Mouse (Mus musculus) midbrain, embryonic 12.5 days (tissue): ENCODE measurements around the gene Fstl4. TPM values are rescaled to one million over a fixed set of nuclear protein-coding genes. Genes with fewer than 3 reads are reported as not detected.
"Not testable (repeated sequence)": the region's sequence is repeated elsewhere in the genome, so short reads cannot be mapped to it uniquely, and the experiment has no call there.

Experiments
- ATAC-seq: fragments of 200-750 bp; cut with Nextera tagmentation; 2 replicates; pipeline ENCODE4 v1.8.0; 2017; ENCODE audit warnings: low read depth, moderate TSS enrichment, moderate library complexity; ENCODE audit not compliant: low FRiP score
- H3K27ac ChIP-seq: fragments of 300-500 bp; sonication (generic); replicated peaks from 2 replicates; pipeline ENCODE4 v1.5.1; 2016; ENCODE audit warnings: mild to moderate bottlenecking
- H3K27me3 ChIP-seq: fragments of 300-500 bp; sonication (generic); 2 replicates; pipeline ENCODE4 v1.6.1; 2016; ENCODE audit warnings: mild to moderate bottlenecking
- H3K36me3 ChIP-seq: fragments of 300-500 bp; sonication (generic); 2 replicates; pipeline ENCODE4 v1.6.1; 2016
- H3K4me1 ChIP-seq: fragments of 300-500 bp; sonication (generic); 2 replicates; pipeline ENCODE4 v1.6.1; 2016
- H3K4me2 ChIP-seq: fragments of 300-500 bp; sonication (generic); replicated peaks from 2 replicates; pipeline ENCODE4 v1.6.1; 2016; ENCODE audit warnings: mild to moderate bottlenecking, moderate library complexity
- H3K4me3 ChIP-seq: fragments of 300-500 bp; sonication (generic); 2 replicates; pipeline ENCODE4 v1.5.1; 2016; ENCODE audit warnings: mild to moderate bottlenecking
- H3K9ac ChIP-seq: fragments of 300-500 bp; sonication (generic); replicated peaks from 2 replicates; pipeline ENCODE4 v1.6.1; 2016; ENCODE audit warnings: mild to moderate bottlenecking, moderate library complexity
- H3K9me3 ChIP-seq: fragments of 300-500 bp; sonication (generic); 2 replicates; pipeline ENCODE4 v1.6.1; 2016; ENCODE audit warnings: mild to moderate bottlenecking
- WGBS: fragments of 180-500 bp; shearing (Covaris S2); methylation state at CpG from one replicate; pipeline ENCODE4 v1.1.7; 2016; 5-methylcytosine and 5-hydroxymethylcytosine counted together
- polyA plus RNA-seq: library from polyadenylated mRNA; unstranded; fragments of >200 nt; fragmentation: Nextera tagmentation; extraction: Ambion mirVana; gene quantifications from 2 replicates; pipeline ENCODE4 v1.2.1, GENCODE M21; 2016

Fstl4 gene
- polyA plus RNA-seq, 1 experiment from 2014 or later, result 2.6 TPM

- Histone ChIP-seq H3K27ac (no peak overlapping the region), H3K27me3 (no peaks in the 10 kb centered on the region), H3K4me3 (no peak overlapping the region), H3K9ac (no peak overlapping the region), H3K9me3 (no peaks in the 10 kb centered on the region), H3K36me3 (no peaks in the 10 kb centered on the region), H3K4me1 (no peaks in the 10 kb centered on the region), H3K4me2 (no peak overlapping the region)
- 79% methylated on average over 7 of the region's 7 CpGs for WGBS
- no peak for ATAC-seq
These were observed 392.0 kb downstream of the Fstl4 start for GRCm38 (mm10) chr11:53156463-53156862.

- Histone ChIP-seq H3K4me1 (no peaks in the 10 kb centered on the region), H3K9me3 (no peaks in the 10 kb centered on the region), H3K27me3 (no peaks in the 10 kb centered on the region), H3K4me3 (no peak overlapping the region), H3K4me2 (no peak overlapping the region), H3K9ac (no peak overlapping the region), H3K36me3 (no peaks in the 10 kb centered on the region), H3K27ac (no peak overlapping the region)
- WGBS, result 69% methylated on average over 6 of the region's 6 CpGs
- no peak for ATAC-seq
These were observed 393.3 kb downstream of the Fstl4 start for GRCm38 (mm10) chr11:53157621-53158259.

GRCm38 (mm10) chr11:53162385-53162784, 398.0 kb downstream of the Fstl4 start:
- 87% methylated on average over 6 of the region's 6 CpGs for WGBS
- no peaks in the 10 kb centered on the region for H3K27me3 ChIP-seq
- H3K36me3 ChIP-seq, result no peaks in the 10 kb centered on the region
- H3K27ac ChIP-seq, result no peak overlapping the region
- no peak overlapping the region for H3K4me3 ChIP-seq
- no peaks in the 10 kb centered on the region for H3K9me3 ChIP-seq
- H3K4me2 ChIP-seq, result no peak overlapping the region
- no peak overlapping the region for H3K9ac ChIP-seq
- no peak for ATAC-seq
- H3K4me1 ChIP-seq, result no peaks in the 10 kb centered on the region

- WGBS, result 60% methylated on average over 2 of the region's 2 CpGs
- no peak for ATAC-seq
- Histone ChIP-seq H3K9me3 (no peaks in the 10 kb centered on the region), H3K27ac (no peak overlapping the region), H3K4me1 (no peaks in the 10 kb centered on the region), H3K9ac (no peak overlapping the region), H3K4me3 (no peak overlapping the region), H3K36me3 (no peaks in the 10 kb centered on the region), H3K27me3 (no peaks in the 10 kb centered on the region), H3K4me2 (no peak overlapping the region)
These were observed 402.0 kb downstream of the Fstl4 start for GRCm38 (mm10) chr11:53166478-53166877.

GRCm38 (mm10) chr11:53182177-53182852, 417.9 kb downstream of the Fstl4 start:
- ATAC-seq, result no peak
- H3K27me3 ChIP-seq, result no peaks in the 10 kb centered on the region
- H3K4me1 ChIP-seq, result no peaks in the 10 kb centered on the region; the same call in 1 of the 2 replicates
- H3K27ac ChIP-seq, result no peak overlapping the region; the same call in 1 of the 2 replicates
- H3K36me3 ChIP-seq, result no peaks in the 10 kb centered on the region
- 81% methylated on average over 13 of the region's 13 CpGs for WGBS
- H3K9me3 ChIP-seq, result no peaks in the 10 kb centered on the region
- no peak overlapping the region for H3K4me2 ChIP-seq
- H3K4me3 ChIP-seq, result no peak overlapping the region
- no peak overlapping the region for H3K9ac ChIP-seq

GRCm38 (mm10) chr11:53182858-53183257, 418.4 kb downstream of the Fstl4 start:
- Histone ChIP-seq H3K27me3 (no peaks in the 10 kb centered on the region), H3K36me3 (no peaks in the 10 kb centered on the region), H3K4me1 (no peaks in the 10 kb centered on the region; the same call in 1 of the 2 replicates), H3K9me3 (no peaks in the 10 kb centered on the region), H3K4me3 (no peak overlapping the region), H3K4me2 (no peak overlapping the region), H3K27ac (no peak overlapping the region; the same call in 1 of the 2 replicates), H3K9ac (no peak overlapping the region)
- ATAC-seq, result no peak
- WGBS, result 54% methylated on average over 4 of the region's 4 CpGs

GRCm38 (mm10) chr11:53184046-53184445, 419.6 kb downstream of the Fstl4 start:
- H3K9me3 ChIP-seq, result no peaks in the 10 kb centered on the region
- H3K27me3 ChIP-seq, result no peaks in the 10 kb centered on the region
- no peak overlapping the region for H3K4me3 ChIP-seq
- H3K4me2 ChIP-seq, result no peak overlapping the region
- no peaks in the 10 kb centered on the region; the same call in 1 of the 2 replicates for H3K4me1 ChIP-seq
- H3K9ac ChIP-seq, result no peak overlapping the region
- H3K36me3 ChIP-seq, result no peaks in the 10 kb centered on the region
- 88% methylated on average over 7 of the region's 7 CpGs for WGBS
- ATAC-seq, result no peak
- no peak overlapping the region for H3K27ac ChIP-seq

GRCm38 (mm10) chr11:53184698-53185097, 420.3 kb downstream of the Fstl4 start:
- no peaks in the 10 kb centered on the region; the same call in 1 of the 2 replicates for H3K4me1 ChIP-seq
- ATAC-seq, result no peak
- H3K27me3 ChIP-seq, result no peaks in the 10 kb centered on the region
- H3K36me3 ChIP-seq, result no peaks in the 10 kb centered on the region
- H3K9me3 ChIP-seq, result no peaks in the 10 kb centered on the region
- 84% methylated on average over 5 of the region's 5 CpGs for WGBS
- no peak overlapping the region for H3K4me2 ChIP-seq
- H3K4me3 ChIP-seq, result no peak overlapping the region
- H3K27ac ChIP-seq, result no peak overlapping the region
- no peak overlapping the region for H3K9ac ChIP-seq

- Histone ChIP-seq H3K9ac (no peak overlapping the region), H3K4me1 (no peaks in the 10 kb centered on the region), H3K36me3 (no peaks in the 10 kb centered on the region), H3K27ac (no peak overlapping the region), H3K4me2 (no peak overlapping the region), H3K4me3 (no peak overlapping the region), H3K9me3 (no peaks in the 10 kb centered on the region), H3K27me3 (no peaks in the 10 kb centered on the region)
- no peak for ATAC-seq
- WGBS, result 80% methylated on average over 5 of the region's 5 CpGs
These were observed 423.1 kb downstream of the Fstl4 start for GRCm38 (mm10) chr11:53187427-53188140.

GRCm38 (mm10) chr11:53196551-53196950, 432.1 kb downstream of the Fstl4 start:
- not testable (repeated sequence) for H3K27me3 ChIP-seq, H3K4me1 ChIP-seq, H3K9ac ChIP-seq, H3K36me3 ChIP-seq, H3K9me3 ChIP-seq, ATAC-seq, H3K4me3 ChIP-seq, H3K4me2 ChIP-seq, H3K27ac ChIP-seq
- 100% methylated on average over 1 of the region's 1 CpGs for WGBS

GRCm38 (mm10) chr11:53197111-53197510, 432.7 kb downstream of the Fstl4 start:
- H3K36me3 ChIP-seq, result no peaks in the 10 kb centered on the region
- 85% methylated on average over 2 of the region's 2 CpGs for WGBS
- no peak for ATAC-seq

More at GRCm38 (mm10) chr11:53197111-53197510, 432.7 kb downstream of the Fstl4 start:
- Histone ChIP-seq H3K9me3 (no peaks in the 10 kb centered on the region), H3K4me3 (no peak overlapping the region), H3K27me3 (no peaks in the 10 kb centered on the region), H3K4me2 (no peak overlapping the region), H3K9ac (no peak overlapping the region), H3K4me1 (no peaks in the 10 kb centered on the region), H3K27ac (no peak overlapping the region)
